Mouse (Mus musculus) kidney, embryonic 15.5 days (tissue): ENCODE measurements around the gene Ttc3. TPM values are rescaled to one million over a fixed set of nuclear protein-coding genes. Genes with fewer than 3 reads are reported as not detected.

Experiments
- ATAC-seq: fragments of 200-750 bp; cut with Nextera tagmentation; replicated peaks from 2 replicates; pipeline ENCODE4 v1.8.0; 2017; ENCODE audit warnings: moderate TSS enrichment; ENCODE audit not compliant: low FRiP score
- H3K27ac ChIP-seq: fragments of 300-500 bp; sonication (generic); 2 replicates; pipeline ENCODE4 v1.5.1; 2015; ENCODE audit warnings: mild to moderate bottlenecking, inconsistent platforms
- H3K27me3 ChIP-seq: fragments of 300-500 bp; sonication (generic); 2 replicates; pipeline ENCODE4 v1.6.1; 2015; ENCODE audit warnings: inconsistent platforms
- H3K36me3 ChIP-seq: fragments of 300-500 bp; sonication (generic); 2 replicates; pipeline ENCODE4 v1.6.1; 2015; ENCODE audit warnings: inconsistent platforms
- H3K4me1 ChIP-seq: fragments of 300-500 bp; sonication (generic); 2 replicates; pipeline ENCODE4 v1.6.1; 2015; ENCODE audit warnings: inconsistent platforms
- H3K4me2 ChIP-seq: fragments of 300-500 bp; sonication (generic); 2 replicates; pipeline ENCODE4 v1.6.1; 2015; ENCODE audit warnings: moderate library complexity, mild to moderate bottlenecking, inconsistent platforms
- H3K4me3 ChIP-seq: fragments of 300-500 bp; sonication (generic); replicated peaks from 2 replicates; pipeline ENCODE4 v1.5.1; 2015; ENCODE audit warnings: mild to moderate bottlenecking, inconsistent platforms
- H3K9ac ChIP-seq: fragments of 300-500 bp; sonication (generic); 2 replicates; pipeline ENCODE4 v1.6.1; 2015; ENCODE audit warnings: mild to moderate bottlenecking, inconsistent platforms
- H3K9me3 ChIP-seq: fragments of 300-500 bp; sonication (generic); replicated peaks from 2 replicates; pipeline ENCODE4 v1.6.1; 2016; ENCODE audit warnings: inconsistent platforms
- WGBS: fragments of 180-500 bp; shearing (Covaris S2); methylation state at CpG from one replicate; pipeline ENCODE4 v1.1.7; 2015; ENCODE audit warnings: mixed read lengths; 5-methylcytosine and 5-hydroxymethylcytosine counted together
- polyA plus RNA-seq: library from polyadenylated mRNA; unstranded; fragments of >200 nt; fragmentation: Nextera tagmentation; extraction: Ambion mirVana; gene quantifications from 2 replicates; pipeline ENCODE4 v1.2.1, GENCODE M21; 2015

Gene Ttc3
- polyA plus RNA-seq, 1 experiment from 2014 or later: 228 TPM

DNA sequence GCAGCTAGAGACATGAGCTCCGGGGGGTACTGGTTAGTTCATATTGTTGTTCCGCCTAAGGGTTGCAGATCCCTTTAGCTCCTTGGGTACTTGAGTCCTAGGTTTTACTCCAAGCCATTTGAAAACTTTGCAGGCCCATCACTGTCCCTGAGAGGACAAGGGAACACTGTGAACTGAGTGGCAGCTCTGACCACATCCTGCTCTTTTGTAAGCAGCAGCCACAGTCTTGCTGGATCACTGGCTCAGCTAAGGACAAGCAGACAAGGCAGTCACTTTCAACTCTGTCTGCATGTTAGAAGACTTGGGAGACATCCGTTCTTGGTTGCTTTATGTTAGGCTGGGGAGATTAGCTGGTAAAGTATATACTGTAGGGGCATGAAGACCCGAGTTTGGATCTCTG, 6.6 kb upstream of the Ttc3 start:
- Histone ChIP-seq H3K27ac (no peak overlapping the region), H3K4me2 (no peak overlapping the region), H3K9ac (no peak overlapping the region), H3K27me3 (no peaks in the 10 kb centered on the region), H3K36me3 (peaks cover 15% of the 10 kb centered on the region; the same call in 1 of the 2 replicates), H3K9me3 (no peaks in the 10 kb centered on the region), H3K4me3 (no peak overlapping the region), H3K4me1 (peaks cover 9% of the 10 kb centered on the region)
- 91% methylated on average over 4 of the region's 4 CpGs for WGBS
- ATAC-seq: no peak

DNA sequence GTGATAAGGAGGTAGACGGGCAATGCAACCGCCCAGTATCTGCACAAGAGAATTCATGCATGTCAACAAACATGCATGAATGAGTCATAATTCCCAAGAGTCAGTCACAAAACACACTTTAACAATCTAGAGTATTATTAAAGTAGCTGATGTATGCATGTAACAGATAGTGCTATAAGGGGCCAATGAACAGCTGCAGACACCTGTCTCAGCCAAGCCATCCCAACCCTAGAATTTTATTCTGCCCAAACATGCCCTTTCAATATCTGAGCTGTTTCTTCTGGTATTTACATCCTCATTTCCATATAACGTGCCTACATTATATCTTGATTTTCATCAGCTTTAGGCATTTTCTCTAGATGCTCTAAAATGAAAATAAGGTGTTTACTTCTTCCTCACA, 5.0 kb upstream of the Ttc3 start:
- Histone ChIP-seq H3K4me1 (peaks cover 19% of the 10 kb centered on the region), H3K4me3 (no peak overlapping the region), H3K27me3 (no peaks in the 10 kb centered on the region), H3K27ac (no peak overlapping the region), H3K36me3 (peaks cover 15% of the 10 kb centered on the region; the same call in 1 of the 2 replicates), H3K9ac (no peak overlapping the region), H3K9me3 (no peaks in the 10 kb centered on the region), H3K4me2 (no peak overlapping the region)
- WGBS: 81% methylated on average over 3 of the region's 3 CpGs
- ATAC-seq: no peak

DNA sequence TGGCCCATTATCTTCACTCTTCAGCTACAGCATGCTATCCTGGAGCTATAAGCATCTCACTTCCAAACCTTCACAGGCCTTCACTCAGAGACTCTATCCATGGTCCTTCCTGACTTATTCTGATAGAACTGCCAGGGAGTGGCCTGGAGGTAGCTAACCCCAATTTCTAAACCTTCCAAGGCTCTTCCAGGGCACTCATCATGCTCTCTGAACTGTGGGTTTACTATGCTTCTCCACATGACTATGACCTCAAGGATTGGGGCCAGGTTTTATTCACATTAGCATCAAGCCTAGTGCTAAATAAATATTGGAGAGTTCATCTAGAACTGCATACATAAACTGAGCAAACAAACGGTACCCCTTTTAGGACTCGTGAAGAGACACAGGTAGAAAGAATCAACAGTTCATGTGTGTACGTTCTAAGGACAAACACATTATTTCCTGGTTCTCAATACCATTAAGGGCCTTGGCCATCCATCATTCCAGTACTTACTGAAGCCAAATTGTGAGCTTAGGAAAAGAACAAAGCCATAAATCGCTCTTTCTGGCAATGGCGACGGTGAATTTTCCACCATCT, 734 bp upstream of the Ttc3 start:
- peak overlapping the region; percentile 98 for H3K27ac ChIP-seq
- peak overlapping the region; percentile 66 for H3K4me2 ChIP-seq
- 2% methylated on average over 6 of the region's 6 CpGs for WGBS
- peak; percentile 3; the same call in 1 of the 2 replicates for ATAC-seq
- H3K36me3 ChIP-seq: peaks cover 8% of the 10 kb centered on the region; the same call in 1 of the 2 replicates
- H3K27me3 ChIP-seq: no peaks in the 10 kb centered on the region
- no peaks in the 10 kb centered on the region for H3K9me3 ChIP-seq
- peak overlapping the region; percentile 91 for H3K9ac ChIP-seq
- peaks cover 28% of the 10 kb centered on the region for H3K4me1 ChIP-seq
- peak overlapping the region; percentile 97 for H3K4me3 ChIP-seq

DNA sequence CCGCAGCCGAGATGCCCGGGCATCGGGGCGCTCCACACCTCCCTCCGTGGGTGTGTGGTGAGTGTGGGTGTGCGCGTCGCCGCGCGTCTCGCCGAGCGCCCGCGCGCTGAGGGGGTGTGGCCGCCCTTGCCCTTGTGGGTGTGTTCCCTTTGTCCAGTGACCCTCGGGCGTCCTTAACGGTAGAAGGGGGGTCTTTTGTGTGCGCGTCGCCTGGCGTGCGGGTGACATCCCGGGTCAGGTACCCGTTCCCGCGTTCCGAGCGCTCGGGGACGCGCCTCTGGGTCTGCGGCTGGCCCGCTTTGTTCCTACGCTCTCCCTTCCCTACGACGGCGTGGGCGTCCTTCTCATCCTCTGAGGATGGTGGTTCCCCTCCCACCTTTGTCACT, 490 bp downstream of the Ttc3 start:
- peak overlapping the region; percentile 98 for H3K27ac ChIP-seq
- ATAC-seq: peak; percentile 86

DNA sequence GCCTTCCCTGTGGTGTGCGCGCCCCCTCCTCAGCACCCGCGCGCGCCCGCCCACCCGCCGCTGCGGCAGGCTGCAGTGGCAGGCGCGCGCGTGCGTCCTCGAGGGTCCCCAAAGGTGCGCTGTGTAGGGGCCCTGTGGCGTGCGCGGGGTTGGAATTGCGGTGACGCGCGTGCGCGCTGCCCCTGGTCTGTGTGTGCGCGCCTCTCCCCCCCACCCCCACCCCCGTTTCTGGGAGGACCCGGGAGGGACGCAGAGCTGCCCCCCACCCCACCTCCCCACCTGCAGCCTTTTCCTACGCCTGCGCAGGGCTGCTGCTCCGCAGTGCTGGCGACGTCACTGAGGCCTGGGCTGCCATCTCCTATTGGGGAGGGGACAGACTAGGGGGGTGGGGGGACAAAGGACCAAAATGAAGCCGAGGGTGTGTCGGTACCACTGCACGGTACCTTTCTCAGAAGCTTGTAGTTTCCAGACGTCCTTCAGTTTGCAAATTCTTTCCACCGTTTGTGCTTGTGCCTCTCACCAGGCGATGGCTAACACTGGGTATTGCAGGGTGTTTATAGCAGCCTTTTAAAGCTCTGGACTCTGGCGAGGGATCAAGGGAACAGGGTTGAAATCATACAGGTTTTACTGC, 998 bp downstream of the Ttc3 start, which contains the start of gene Pigp:
Gene Pigp (minus strand): TSS at position 542 of the 631 bp plus-strand sequence.
- Histone ChIP-seq H3K4me3 (peak within 1 kb of the TSS; percentile 97), H3K36me3 (peaks cover 4% of the 10 kb centered on the region; the same call in 1 of the 2 replicates), H3K4me1 (peaks cover 31% of the 10 kb centered on the region), H3K9me3 (no peaks in the 10 kb centered on the region), H3K27me3 (no peaks in the 10 kb centered on the region), H3K27ac (peak within 1 kb of the TSS; percentile 98), H3K9ac (peak within 1 kb of the TSS; percentile 91), H3K4me2 (peak within 1 kb of the TSS; percentile 66)
- WGBS: under 1% methylated on average over 37 of the region's 43 CpGs
- ATAC-seq: peak; percentile 84

More for the DNA sequence above, 490 bp downstream of the Ttc3 start:
- H3K4me1 ChIP-seq: peaks cover 31% of the 10 kb centered on the region
- H3K27me3 ChIP-seq: no peaks in the 10 kb centered on the region
- no peaks in the 10 kb centered on the region for H3K9me3 ChIP-seq
- WGBS: under 1% methylated on average over 43 of the region's 43 CpGs
- peak overlapping the region; percentile 66 for H3K4me2 ChIP-seq
- H3K9ac ChIP-seq: peak overlapping the region; percentile 91
- peak overlapping the region; percentile 97 for H3K4me3 ChIP-seq
- peaks cover 4% of the 10 kb centered on the region; the same call in 1 of the 2 replicates for H3K36me3 ChIP-seq

DNA sequence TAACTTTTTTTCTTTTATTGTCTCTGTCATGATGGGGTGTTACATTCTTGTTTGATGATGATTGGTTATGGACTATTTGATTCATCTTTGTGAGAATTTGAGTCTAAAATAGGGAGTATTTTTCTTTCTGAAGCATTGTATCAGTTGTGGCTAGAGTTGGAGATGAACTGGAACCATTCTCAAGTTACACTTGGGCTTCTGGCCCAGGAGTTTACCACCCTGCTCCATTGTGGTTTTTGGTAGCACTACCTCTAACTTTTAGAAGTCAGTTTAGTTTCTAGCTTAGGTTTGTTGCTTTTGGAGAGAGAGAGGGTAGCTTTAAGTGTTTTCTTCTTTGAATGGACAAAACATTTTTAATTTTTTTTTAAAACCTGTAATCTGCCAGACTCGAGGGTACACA, 9.0 kb downstream of the Ttc3 start:
- Histone ChIP-seq H3K4me3 (no peak overlapping the region), H3K9me3 (no peaks in the 10 kb centered on the region), H3K27ac (no peak overlapping the region), H3K9ac (no peak overlapping the region), H3K27me3 (no peaks in the 10 kb centered on the region), H3K4me2 (no peak overlapping the region), H3K4me1 (peaks cover 8% of the 10 kb centered on the region), H3K36me3 (peaks cover 4% of the 10 kb centered on the region; the same call in 1 of the 2 replicates)
- whole genome bisulfite sequencing: 75% methylated on average over 1 of the region's 1 CpGs
- no peak for ATAC-seq

DNA sequence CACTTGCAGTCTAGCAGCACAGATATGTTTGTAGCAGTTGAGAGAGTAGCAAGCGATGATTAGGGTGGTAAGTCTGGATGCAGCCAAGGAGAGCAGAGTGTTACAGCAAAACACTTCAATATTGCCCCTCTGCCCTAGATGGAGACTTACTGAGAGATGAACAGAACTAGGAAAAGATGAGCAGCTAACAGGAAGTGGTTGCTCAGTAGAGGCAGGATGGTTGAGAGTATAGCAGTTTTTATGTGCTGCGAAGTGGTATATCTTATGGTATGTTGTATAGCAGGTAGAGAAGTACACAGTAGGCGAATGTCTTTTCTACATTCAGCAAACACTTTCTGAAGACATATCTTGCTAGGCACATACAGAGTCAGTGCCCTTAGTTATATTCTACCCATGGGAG, 12.9 kb downstream of the Ttc3 start:
- Histone ChIP-seq H3K4me1 (0 out of 2 replicates have a peak, but pooled peaks cover 5% of the 10 kb centered on the region), H3K36me3 (peaks cover 20% of the 10 kb centered on the region), H3K4me3 (no peak overlapping the region), H3K9ac (no peak overlapping the region), H3K9me3 (no peaks in the 10 kb centered on the region), H3K4me2 (no peak overlapping the region), H3K27ac (no peak overlapping the region), H3K27me3 (no peaks in the 10 kb centered on the region)
- 97% methylated on average over 3 of the region's 3 CpGs for WGBS
- no peak for ATAC-seq

DNA sequence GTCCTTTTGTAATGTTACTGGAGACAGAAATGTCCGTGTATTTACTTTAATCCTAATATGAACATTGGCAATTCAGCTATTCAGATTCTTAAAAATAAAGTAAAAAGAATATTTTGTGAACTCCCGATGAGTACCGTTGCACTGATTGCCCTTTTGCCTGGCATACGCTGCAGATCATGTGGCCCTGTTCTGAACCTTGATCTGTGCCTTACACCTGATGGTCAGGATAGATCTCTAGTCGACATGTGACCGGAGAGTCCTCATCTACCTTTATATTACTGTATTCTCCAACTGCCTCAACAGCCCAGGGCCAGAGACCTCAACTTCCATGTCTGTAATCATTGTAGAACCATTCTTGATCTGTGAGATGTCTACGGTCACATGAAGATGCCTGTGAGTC, 17.3 kb downstream of the Ttc3 start:
- no peak overlapping the region for H3K4me3 ChIP-seq
- no peaks in the 10 kb centered on the region for H3K27me3 ChIP-seq
- H3K9ac ChIP-seq: no peak overlapping the region
- WGBS: 93% methylated on average over 7 of the region's 7 CpGs
- H3K9me3 ChIP-seq: no peaks in the 10 kb centered on the region
- H3K4me1 ChIP-seq: 0 out of 2 replicates have a peak, but pooled peaks cover 2% of the 10 kb centered on the region
- peaks cover 20% of the 10 kb centered on the region for H3K36me3 ChIP-seq
- no peak for ATAC-seq
- H3K4me2 ChIP-seq: no peak overlapping the region
- no peak overlapping the region for H3K27ac ChIP-seq

DNA sequence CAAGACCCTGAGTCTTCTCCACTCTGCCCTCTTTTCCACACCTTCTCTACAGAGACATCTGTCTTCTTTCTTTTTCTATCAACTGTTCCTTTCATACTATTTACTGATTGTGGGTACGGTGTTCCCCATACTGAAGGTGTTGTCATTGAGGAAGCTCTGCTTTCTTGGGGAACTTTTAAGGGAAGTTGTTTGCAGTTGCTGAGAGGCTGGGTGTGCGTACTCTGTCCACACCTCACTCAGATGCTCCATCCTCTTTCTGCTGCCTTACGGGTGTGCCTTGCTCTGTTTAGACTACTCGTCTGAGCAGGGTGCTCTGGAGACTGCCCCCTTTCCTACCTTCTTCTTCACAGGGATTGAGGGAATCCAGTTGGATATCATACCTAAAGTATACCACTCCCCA, 21.9 kb downstream of the Ttc3 start:
- ATAC-seq: no peak
- WGBS: 91% methylated on average over 4 of the region's 4 CpGs

DNA sequence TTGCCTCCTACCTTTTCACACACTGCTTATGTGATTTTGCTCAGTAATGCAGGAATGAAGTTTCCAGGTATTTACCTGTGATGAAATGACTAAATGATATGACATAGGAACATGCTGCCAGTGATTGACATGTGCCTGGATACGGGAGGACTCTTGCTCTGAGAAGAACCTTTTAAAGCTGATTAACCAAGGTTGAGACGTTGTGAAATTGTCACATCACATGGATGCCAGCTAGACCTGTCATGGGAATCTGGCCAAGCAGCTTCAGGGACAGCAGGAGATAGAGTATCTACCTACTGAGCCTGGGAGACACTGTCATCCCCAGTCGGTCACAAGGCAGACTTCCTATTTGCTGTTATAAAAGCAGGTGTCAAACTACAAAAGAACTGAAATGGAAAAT, 24.6 kb downstream of the Ttc3 start:
- Histone ChIP-seq H3K4me2 (no peak overlapping the region), H3K4me3 (no peak overlapping the region), H3K9ac (no peak overlapping the region), H3K27me3 (no peaks in the 10 kb centered on the region), H3K4me1 (peaks cover 7% of the 10 kb centered on the region; the same call in 1 of the 2 replicates), H3K27ac (no peak overlapping the region), H3K36me3 (peaks cover 24% of the 10 kb centered on the region), H3K9me3 (no peaks in the 10 kb centered on the region)
- ATAC-seq: no peak
- 79% methylated on average over 3 of the region's 3 CpGs for WGBS

More for the DNA sequence above, 21.9 kb downstream of the Ttc3 start:
- H3K9ac ChIP-seq: no peak overlapping the region
- no peak overlapping the region for H3K4me3 ChIP-seq
- no peaks in the 10 kb centered on the region for H3K9me3 ChIP-seq
- H3K27me3 ChIP-seq: no peaks in the 10 kb centered on the region
- H3K27ac ChIP-seq: no peak overlapping the region
- H3K4me2 ChIP-seq: no peak overlapping the region
- H3K4me1 ChIP-seq: no peaks in the 10 kb centered on the region
- peaks cover 31% of the 10 kb centered on the region for H3K36me3 ChIP-seq

DNA sequence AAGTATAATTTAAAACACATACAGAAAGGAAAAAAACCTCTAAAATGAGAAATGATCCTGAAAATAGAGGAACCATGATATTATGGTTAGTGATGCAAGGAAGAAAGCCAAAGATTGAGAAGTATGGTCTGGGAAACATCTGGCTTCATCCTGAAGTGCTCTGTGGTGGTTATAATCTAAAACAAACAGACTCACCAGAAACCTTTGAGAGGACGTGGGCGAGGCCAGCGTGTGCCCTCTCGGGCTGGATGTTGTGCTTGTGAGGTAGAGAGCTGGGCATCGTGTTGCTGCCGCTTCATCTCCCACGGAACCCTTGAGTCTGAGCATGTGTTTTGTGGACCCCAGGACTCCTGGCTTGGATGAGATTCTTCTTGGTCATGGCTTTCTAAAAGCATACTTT, 26.2 kb downstream of the Ttc3 start:
- Histone ChIP-seq H3K9ac (no peak overlapping the region), H3K36me3 (peaks cover 24% of the 10 kb centered on the region), H3K4me3 (no peak overlapping the region), H3K27me3 (no peaks in the 10 kb centered on the region), H3K9me3 (no peaks in the 10 kb centered on the region), H3K4me2 (no peak overlapping the region), H3K4me1 (peaks cover 19% of the 10 kb centered on the region), H3K27ac (no peak overlapping the region)
- WGBS: 77% methylated on average over 7 of the region's 7 CpGs
- no peak for ATAC-seq

DNA sequence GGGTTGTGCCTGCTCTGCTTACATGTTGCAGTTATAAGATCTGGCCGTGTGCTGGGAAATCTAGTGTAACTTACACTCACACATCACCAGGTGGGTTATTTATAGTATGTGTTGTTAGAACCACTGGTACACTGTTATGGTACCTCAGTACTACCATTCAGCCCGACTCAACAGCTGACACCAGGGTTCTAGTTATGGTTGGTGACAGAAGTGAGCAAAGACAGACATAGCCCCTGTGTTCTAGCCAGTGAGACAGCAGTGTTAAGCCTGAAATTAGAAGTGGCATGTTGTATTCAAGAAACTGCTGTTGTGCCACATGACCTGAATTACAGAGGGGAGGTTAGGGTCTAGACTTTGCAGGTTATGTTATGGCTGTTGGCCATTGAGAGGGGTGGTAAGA, 28.7 kb downstream of the Ttc3 start:
- no peak overlapping the region for H3K4me2 ChIP-seq
- no peak for ATAC-seq
- 71% methylated on average over 2 of the region's 2 CpGs for WGBS

More for the DNA sequence above, 28.7 kb downstream of the Ttc3 start:
- H3K27me3 ChIP-seq: no peaks in the 10 kb centered on the region
- no peak overlapping the region for H3K4me3 ChIP-seq
- peaks cover 27% of the 10 kb centered on the region for H3K36me3 ChIP-seq
- H3K9me3 ChIP-seq: no peaks in the 10 kb centered on the region
- no peak overlapping the region for H3K27ac ChIP-seq
- H3K4me1 ChIP-seq: peaks cover 24% of the 10 kb centered on the region
- no peak overlapping the region for H3K9ac ChIP-seq
